Mouse (Mus musculus): Measurements from ENCODE around the gene Rpl11.

GRCm38 (mm10) chr4:136069313-136069712 is 16.1 kb upstream of the Rpl11 start:
- TF ChIP-seq CTCF (IDR thresholded peaks at IDR 0.05; ENCODE audit: low read depth) (no peak), EP300 (IDR thresholded peaks at IDR 0.05; ENCODE audit: low read depth) (peak; percentile 63)

Data from liver, embryonic 14.5 days (tissue).